Mouse (Mus musculus): ENCODE results near the gene Slc25a39.

Slc25a39 gene

DNA sequence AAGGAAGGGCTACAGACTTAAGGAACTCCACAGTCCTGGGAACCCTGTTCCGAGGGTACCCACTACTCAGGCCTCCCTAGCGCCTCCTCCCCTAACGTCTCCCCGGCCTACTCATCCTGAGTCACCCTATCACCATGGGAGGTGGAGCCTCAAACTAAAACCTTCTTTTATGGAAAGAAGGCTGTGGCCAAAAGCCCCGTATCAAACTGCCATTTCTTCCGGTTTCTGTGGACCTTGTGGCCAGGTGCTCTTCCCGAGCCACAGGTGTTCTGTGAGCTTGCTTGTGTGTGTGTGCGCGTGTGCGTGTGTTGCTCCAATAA, 28.7 kb upstream of the Slc25a39 start:
- no peak for DNase-seq (ENCODE audit: extremely low read depth, low read depth)

DNA sequence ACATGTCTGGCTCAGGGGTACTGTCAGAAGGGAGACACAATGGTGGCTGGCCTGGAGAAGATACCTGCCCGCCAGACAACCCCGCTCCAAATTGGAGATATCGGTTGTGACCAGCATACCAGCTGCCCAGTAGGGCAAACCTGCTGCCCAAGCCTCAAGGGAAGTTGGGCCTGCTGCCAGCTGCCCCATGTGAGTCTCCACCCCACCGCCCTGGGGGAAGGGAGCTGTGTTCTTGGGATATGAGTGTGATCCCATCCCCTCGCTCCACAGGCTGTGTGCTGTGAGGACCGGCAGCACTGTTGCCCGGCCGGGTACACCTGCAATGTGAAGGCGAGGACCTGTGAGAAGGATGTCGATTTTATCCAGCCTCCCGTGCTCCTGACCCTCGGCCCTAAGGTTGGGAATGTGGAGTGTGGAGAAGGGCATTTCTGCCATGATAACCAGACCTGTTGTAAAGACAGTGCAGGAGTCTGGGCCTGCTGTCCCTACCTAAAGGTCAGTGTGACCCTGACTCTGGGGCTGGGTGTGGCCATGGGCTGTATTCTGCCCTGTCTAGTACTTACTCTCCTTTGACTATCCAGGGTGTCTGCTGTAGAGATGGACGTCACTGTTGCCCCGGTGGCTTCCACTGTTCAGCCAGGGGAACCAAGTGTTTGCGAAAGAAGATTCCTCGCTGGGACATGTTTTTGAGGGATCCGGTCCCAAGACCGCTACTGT, 28.2 kb upstream of the Slc25a39 start:
- no peak for DNase-seq (ENCODE audit: extremely low read depth, low read depth)

DNA sequence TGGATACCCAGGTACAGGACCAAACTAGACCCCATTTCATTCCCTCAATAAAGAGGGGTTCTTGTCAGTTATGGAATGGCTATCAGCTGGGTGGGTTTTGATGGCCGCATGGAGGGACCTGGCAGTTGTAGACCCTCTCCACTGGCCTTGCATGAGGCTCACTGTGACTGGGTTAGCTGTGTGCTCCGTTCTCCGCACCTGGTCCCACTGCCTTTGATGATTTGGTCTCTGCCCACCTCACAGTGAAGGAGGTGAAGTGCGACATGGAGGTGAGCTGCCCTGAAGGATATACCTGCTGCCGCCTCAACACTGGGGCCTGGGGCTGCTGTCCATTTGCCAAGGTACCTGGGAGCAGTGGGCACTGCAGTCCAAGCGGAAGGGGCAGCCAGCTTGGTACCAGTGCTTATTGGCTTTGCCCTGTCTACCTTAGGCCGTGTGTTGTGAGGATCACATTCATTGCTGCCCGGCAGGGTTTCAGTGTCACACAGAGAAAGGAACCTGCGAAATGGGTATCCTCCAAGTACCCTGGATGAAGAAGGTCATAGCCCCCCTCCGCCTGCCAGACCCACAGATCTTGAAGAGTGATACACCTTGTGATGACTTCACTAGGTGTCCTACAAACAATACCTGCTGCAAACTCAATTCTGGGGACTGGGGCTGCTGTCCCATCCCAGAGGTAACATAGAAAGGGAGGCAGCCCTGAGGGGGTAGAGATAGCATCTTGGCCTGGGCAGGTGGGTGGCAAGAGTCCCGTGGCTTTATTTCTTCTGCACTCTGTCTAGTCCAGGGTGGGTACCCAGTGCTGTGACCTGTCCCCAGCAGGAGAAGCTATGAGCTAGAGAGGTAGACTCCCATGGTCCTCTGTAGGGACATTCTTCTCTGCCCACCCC, 27.3 kb upstream of the Slc25a39 start:
- DNase-seq (ENCODE audit: extremely low read depth, low read depth), result no peak

DNA sequence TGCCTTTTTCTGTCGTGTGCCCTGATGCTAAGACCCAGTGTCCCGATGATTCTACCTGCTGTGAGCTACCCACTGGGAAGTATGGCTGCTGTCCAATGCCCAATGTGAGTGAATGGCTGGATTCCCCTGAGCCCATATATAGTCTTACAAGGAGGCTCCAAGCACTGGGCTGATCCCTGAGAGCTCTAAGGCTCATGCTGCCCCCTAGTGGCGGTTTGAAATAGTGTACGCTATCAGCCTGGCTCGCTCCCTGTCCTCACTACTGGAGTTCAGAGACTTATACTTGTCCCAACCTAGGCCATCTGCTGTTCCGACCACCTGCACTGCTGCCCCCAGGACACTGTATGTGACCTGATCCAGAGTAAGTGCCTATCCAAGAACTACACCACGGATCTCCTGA, 26.7 kb upstream of the Slc25a39 start:
- DNase-seq (ENCODE audit: extremely low read depth, low read depth), result no peak

DNA sequence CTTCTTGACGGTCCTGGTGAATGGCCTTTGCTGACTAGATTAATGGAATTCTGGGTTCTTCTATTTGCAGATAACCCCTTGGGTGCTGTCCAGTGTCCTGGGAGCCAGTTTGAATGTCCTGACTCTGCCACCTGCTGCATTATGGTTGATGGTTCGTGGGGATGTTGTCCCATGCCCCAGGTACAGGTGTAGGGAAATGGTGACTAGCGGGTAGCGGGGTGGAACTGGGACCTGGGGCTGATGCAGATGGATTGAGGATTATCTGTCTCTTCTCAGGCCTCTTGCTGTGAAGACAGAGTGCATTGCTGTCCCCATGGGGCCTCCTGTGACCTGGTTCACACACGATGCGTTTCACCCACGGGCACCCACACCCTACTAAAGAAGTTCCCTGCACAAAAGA, 26.1 kb upstream of the Slc25a39 start:
- no peak for DNase-seq (ENCODE audit: extremely low read depth, low read depth)

DNA sequence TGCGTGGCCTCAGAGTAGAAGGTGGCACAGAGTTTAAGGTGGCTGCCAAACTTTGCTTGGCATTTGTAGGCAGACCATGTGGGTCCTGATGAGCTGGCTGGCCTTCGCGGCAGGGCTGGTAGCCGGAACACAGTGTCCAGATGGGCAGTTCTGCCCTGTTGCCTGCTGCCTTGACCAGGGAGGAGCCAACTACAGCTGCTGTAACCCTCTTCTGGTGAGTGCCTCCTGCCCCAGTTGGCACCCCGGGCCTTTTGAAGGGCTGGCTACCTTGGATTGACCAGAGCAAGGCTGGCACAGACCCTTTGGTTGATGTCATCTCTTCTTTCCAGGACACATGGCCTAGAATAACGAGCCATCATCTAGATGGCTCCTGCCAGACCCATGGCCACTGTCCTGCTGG, 25.1 kb upstream of the Slc25a39 start:
- DNase-seq (ENCODE audit: extremely low read depth, low read depth), result no peak

DNA sequence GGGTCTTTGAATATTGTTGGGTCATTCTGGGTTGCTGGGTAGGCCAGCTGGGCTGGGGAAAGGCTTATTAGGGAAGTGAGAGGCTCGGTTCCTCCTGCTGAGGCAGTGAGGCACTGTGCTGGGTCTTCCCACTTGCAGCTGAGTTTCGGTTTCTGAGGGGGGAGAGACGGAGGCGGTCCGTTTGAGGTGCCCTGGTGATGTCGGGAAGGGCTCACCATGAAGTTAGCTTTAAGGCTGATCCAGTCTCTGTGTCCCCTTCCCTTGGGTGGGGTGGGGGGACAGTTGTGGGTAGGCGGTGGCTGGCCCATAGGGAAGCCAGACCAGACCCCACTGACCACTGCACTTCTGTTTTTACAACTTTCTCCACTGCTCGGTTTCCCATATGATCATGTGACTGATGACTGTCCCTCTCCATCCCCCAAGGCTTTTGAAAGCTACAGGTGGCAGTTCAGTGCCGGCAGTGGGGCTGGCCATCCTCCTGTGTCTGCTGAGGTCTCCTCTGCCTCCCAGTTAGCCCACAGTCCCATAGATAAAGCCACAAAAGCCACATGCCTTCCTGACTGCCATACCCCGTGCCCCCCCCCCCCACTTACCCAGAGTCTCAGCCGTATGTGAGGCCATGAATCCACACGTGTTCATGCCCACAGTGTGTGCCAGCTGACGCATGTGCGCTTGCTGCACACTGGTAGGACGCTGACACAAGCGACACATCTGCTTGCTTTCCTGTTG, 24.5 kb upstream of the Slc25a39 start:
- no peak for DNase-seq (ENCODE audit: extremely low read depth, low read depth)

DNA sequence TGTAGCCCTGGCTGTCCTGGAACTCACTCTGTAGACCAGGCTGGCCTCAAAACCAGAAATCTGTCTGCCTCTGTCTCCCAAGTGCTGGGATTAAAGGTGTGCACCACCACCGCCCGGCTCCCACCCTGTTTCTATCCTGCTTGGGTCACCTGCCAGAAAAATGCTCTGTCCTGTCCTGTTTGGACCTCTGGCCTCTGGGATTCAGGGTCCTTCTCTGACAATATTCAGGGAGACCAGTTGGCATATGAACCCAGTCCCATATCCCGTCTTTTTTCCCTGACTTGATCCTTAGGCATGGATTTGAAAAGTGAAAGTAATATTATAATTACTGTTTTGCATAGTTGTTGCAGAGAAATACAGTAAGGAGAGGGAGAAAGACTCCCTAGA, 24.0 kb upstream of the Slc25a39 start:
- DNase-seq (ENCODE audit: extremely low read depth, low read depth), result no peak

DNA sequence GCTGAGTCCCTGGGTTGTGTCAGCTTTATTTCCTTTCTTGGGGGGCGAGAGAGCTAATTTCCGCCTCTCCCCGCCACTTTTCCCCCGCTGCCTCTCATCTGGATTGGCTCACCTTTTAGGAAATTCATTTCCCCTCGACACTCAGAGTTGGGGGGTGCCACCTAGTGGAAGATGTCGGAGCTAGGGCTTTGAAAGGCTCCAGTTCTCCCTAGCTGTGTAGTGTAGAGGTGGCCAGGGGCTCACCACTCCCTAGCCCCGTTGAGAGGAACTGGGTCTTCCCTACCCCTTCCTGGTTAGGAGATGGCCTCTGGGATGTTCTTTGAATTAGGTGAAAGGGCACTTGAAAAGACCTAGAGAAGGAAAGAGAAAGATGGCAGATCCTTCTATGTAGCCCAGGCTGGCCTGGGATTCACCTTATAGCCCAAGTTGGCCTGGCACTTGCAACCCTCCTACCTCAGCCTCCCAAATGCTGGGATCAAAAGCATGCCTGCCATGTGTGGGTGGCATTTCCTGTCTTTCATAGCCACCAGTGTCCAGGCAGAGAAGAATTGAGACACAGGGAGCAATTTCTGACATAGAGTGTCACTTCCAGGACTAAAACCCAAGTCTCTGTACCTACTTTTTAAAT, 23.4 kb upstream of the Slc25a39 start:
- no peak for DNase-seq (ENCODE audit: extremely low read depth, low read depth)

DNA sequence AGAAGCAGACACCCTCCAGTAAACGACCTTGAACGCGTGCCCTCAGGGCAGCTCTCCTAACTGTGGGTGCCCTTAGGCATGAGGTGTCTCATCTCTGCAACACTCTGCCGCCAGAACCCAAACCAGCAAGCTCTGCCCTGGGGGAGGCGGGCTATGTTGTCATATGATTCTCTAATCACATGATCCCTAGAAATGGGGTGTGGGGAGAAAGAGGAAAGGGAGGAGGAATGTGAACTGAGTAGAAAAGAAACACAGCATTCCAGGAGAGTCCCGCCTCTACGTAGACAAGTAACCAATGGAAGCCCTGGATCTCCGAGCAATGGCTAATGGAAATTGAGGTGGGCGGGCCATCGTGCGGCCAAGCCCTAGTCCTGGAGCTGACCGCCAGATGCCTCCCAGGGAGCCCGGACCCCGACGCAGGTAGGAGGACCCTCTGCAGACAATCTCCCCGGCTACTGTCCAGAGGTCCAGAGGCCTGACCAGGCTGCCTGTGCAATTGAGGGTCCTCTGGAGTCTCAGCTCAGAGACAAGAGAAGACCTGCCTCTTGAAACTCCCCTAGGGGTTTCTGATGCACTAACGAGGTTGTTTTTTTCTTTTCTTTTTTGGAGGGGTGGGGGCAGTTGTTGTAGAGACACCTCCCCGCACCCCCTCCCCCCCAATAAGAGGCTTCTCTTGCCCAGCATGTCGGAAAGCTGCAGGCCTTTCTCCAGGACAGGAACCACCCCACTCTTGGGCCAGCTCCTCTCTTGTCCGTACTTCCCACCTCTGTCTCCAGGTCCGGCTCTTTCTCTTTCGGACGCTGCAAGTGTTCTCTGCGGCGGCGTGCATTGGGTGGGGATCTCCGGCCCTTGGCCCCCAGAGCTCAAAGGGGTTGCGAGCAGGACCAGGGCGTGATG, 22.6 kb upstream of the Slc25a39 start, which contains the start of gene Grn:
TSS of gene Grn (plus strand) at position 195 of the 897 bp plus-strand sequence.
- DNase-seq (ENCODE audit: extremely low read depth, low read depth), result peak; percentile 94

DNA sequence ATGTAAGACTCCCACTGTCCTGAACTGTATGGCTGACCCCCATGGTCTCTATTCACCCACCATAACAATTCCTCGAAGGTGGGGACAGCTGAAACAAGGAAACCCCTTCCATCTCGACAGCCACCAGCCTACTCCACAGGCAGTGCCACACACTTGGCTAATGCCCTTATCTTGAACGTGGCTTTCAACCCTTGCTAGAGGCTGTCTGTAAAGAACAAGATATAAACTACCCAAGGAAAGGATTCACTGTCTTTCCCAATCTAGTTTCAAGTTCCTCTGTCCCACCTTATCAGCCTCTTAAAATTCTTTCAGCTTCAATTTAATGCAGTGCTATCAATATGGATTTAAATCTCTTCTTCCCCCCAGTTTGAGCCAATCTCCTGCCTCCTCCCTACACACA, 21.8 kb upstream of the Slc25a39 start:
- no peak for DNase-seq (ENCODE audit: extremely low read depth, low read depth)

DNA sequence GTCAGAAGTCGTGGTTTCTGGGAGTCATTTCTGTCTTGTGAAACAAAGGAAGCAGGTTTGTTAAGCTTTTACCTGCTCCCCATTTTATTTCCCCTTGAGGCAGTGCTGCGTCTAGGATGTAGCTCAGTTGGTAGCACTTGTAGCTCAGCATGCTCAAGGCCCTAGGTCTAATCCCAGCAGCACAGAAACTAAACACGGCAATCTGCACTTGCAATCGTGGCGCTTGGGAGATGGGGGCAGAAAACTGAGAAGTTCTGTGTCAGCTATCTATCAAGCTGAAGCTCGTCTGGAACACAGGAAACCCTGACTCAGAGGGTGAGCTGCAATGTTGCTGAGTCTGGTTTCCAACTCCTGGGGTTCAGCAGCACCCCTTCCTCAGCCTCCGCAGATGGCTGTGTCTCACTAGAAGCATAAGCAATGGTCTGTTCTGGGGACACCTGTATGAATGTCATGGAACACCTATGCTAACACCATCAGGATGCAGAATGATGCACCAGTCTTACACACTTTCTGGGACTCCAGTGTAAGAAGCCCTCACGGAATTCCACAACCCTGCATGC, 21.3 kb upstream of the Slc25a39 start:
- no peak for DNase-seq (ENCODE audit: extremely low read depth, low read depth)

DNA sequence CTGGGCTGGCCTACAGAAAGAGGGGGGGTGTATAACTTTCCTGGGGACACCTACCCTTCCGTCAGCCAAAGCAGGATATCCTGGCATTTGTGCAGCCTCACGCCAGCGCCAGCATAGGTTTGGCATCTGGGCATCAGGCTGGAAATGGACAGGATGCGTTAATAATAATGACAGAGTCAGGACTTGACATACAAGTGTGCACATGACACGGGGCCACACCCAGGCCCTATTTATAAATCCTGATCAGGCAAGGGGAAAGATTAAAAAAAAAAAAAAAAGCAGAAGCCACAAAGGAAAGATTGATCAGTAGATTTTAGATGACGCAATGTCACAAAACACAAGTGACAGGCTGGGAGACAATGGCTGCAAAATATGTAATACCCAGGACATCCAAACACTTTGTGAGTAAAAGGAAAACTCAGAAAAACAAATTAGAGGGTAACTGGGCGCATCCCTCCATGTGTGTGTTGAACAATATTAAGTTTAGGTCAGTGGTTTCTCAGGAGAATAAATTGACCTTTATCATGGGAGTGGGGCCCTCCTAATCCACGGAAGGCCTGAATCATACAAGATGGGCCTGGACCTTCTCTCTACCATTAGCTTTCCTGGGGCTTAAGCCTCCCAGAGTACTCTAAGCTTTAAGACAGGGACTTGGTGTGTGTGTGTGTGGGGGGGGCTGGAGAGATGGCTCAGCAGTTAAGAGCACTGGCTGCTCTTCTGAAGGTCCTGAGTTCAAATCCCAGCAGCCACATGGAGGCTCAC, 18.0 kb upstream of the Slc25a39 start:
- no peak for DNase-seq (ENCODE audit: extremely low read depth, low read depth)

DNA sequence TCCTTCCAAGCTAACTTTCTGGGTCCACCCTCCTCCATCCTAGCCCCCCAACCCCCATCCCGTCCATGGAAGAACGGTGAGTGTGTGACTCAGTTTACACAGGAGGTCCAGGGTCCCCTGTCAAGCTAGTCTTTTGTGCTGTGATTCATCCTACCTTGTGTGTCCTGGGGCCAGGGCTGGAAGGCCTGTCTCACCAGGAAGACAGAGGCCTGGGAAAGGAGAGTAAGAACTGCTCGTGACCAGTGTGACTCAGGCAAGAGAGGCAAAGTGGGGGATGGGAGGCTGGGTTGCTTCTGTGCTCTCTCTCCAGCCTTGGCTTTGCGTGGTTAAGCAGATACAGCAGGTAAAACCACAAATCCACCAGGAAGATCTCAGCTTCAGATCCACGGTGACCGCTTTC, 16.9 kb upstream of the Slc25a39 start:
- no peak for DNase-seq (ENCODE audit: extremely low read depth, low read depth)

DNA sequence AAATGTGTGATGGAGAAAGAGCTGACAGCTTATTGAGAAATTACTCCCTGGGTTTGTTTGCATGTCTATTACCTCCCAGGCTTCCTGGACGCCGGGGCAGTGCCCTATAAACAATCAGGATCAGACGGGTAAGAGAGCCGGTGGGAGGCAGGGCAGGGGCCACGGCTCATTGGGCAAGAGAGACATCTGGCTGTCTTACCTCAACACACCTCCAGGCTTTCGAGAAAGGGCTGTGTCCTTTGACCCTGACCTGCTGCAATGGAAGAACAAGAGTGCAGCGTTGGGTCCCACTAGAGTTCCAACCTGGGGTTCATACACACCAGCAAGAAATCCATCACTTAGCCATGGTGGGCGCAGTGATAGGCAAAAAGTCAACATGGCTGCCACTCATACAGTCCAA, 13.8 kb upstream of the Slc25a39 start:
- DNase-seq (ENCODE audit: extremely low read depth, low read depth), result no peak

DNA sequence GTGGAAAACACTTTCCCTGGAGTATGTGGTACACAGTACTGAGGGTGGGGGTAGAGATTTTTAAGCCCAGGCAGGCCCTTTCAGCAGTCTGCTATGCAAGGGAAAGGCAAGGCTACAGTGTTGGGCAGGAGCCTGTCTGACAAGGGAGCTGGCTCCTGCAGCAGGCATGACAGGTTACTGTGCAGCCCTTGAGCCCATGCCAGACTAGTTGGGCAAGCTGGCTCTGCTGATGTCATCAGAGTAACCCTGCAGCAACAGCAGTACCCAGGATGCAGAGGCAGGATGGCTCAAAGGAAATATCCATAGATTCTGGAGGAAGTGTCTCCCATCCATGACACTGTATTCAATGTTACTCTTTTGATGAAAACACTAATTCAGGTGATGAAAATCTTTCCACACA, 11.1 kb upstream of the Slc25a39 start:
- no peak for DNase-seq (ENCODE audit: extremely low read depth, low read depth)

DNA sequence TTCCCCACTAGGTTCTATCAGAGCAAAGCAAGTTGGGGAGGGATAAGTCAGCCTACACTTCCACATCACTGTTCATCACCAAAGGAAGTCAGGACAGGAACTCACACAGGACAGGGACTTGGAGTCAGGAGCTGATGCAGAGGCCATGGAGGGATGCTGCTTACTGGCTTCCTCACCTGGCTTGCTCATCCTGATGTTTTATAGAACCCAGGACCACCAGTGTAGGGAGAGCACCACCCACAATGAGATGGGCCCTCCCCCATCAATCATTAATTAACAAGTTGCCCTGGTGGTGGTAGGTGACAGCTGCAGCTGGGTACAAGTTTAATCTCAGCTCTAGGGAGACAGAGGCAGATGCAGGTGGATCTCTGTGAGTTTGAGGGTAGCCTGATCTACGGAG, 9.4 kb upstream of the Slc25a39 start:
- DNase-seq (ENCODE audit: extremely low read depth, low read depth), result no peak

DNA sequence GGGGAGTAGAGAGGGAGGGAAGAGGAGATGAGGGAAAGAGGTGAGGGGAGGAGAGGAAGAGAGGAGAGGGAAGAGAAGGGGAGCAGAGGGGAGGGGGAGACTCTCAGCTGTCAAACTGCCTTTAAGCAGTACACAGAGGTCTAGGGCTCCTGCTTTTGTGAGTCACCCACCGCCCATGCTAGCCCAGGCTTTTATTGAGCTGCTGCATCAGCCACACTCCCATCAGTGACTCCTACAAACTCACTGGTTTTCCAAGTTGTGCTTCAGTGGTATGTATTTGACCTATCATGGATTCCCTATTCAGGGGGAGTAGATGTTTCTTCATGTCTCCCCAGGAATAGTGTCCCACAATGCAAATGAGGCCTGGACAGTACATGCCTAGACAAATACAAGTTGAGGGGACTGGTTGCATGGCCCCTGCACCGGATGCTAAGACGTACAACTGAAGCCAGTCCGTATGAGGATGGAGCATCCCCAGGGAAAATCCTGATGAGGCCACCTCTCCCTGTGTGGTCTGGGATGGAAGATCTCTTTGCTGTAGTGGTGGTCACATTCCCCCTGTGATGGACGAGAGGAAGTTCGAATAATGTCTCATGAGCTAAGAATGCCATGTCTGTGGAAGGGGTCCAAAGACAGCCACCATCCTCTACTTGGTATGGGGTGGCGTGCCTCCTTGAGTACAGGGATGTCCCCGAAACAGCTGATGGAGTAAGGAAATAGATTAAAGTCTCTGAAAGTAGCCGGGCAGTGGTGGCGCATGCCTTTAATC, 7.5 kb upstream of the Slc25a39 start:
- DNase-seq (ENCODE audit: extremely low read depth, low read depth), result no peak

DNA sequence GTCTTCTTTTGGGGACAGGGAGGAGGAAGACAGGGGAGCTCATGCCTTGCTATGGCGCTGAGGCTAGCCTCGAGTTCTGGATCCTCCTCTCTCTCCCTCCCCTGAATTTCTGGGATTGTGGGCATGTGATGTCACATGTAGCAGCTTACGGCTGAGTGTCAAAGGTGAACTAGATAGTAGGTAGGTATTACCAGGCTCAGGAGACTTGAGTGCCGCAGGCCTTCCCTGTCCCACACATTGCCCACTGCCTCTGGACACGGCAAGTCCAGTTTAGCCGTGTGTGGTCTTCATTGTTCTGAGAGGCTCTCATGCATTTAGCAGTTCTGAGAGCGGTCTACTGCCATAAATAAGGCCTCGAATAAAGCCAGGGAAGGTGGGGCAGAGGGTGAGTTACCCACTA, 5.3 kb upstream of the Slc25a39 start:
- DNase-seq (ENCODE audit: extremely low read depth, low read depth), result no peak
